Mouse (Mus musculus) MEL (cell line): Measurements from ENCODE around the gene Grap. TPM values are rescaled to one million over a fixed set of nuclear protein-coding genes. Genes with fewer than 3 reads are reported as not detected.

Experiments
- DNase-seq: peaks from one replicate; pipeline ENCODE4 v3.0.0; 2011; ENCODE audit warnings: low read depth, low spot score
- H3K27ac ChIP-seq: 2 replicates; pipeline ENCODE4 v1.5.1; 2012; ENCODE audit warnings: low read depth, mild to moderate bottlenecking, control low read depth, low read length, moderate library complexity; ENCODE audit not compliant: control insufficient read depth
- H3K27me3 ChIP-seq, 2 experiments: fragments of 150-350 bp in 1 of 2; sonication (generic) in 1 of 2; 2 replicates each; pipeline ENCODE4 v1.6.1; 2012; ENCODE audit warnings: low read length in 2 of 2, mild to moderate bottlenecking in 2 of 2, improper control_type of control experiment in 1 of 2, moderate library complexity in 1 of 2; ENCODE audit not compliant: insufficient read depth in 2 of 2, control insufficient read depth in 1 of 2
- H3K36me3 ChIP-seq, 2 experiments: 2 replicates each; pipeline ENCODE4 v1.6.1; 2012 to 2014; ENCODE audit warnings: low read length in 2 of 2, improper control_type of control experiment in 1 of 2, inconsistent platforms in 1 of 2, mild to moderate bottlenecking in 1 of 2; ENCODE audit not compliant: insufficient read depth in 2 of 2, control insufficient read depth in 1 of 2
- H3K4me1 ChIP-seq, 2 experiments: fragments of 150-350 bp in 1 of 2; sonication (generic) in 1 of 2; 2 replicates each; pipeline ENCODE4 v1.6.1; 2012; ENCODE audit warnings: low read length in 2 of 2, improper control_type of control experiment in 1 of 2, mild to moderate bottlenecking in 1 of 2; ENCODE audit not compliant: insufficient read depth in 2 of 2, control insufficient read depth in 1 of 2
- H3K4me3 ChIP-seq, 2 experiments: fragments of 150-350 bp in 1 of 2; sonication (generic) in 1 of 2; 2 replicates each; pipeline ENCODE4 v1.5.1; 2012; ENCODE audit warnings: low read depth in 2 of 2, low read length in 2 of 2, mild to moderate bottlenecking in 2 of 2, moderate library complexity in 2 of 2, control low read depth in 1 of 2, improper control_type of control experiment in 1 of 2; ENCODE audit not compliant: control insufficient read depth in 1 of 2, insufficient read depth in 1 of 2
- H3K79me2 ChIP-seq: 2 replicates; pipeline ENCODE4 v1.6.1; 2012; ENCODE audit warnings: mild to moderate bottlenecking, low read length, moderate library complexity; ENCODE audit not compliant: control insufficient read depth, poor library complexity, insufficient read depth
- H3K9ac ChIP-seq: 2 replicates; pipeline ENCODE4 v1.6.1; 2012; ENCODE audit warnings: low read depth, mild to moderate bottlenecking, control low read depth, low read length, moderate library complexity; ENCODE audit not compliant: control insufficient read depth, poor library complexity, severe bottlenecking
- H3K9me3 ChIP-seq: fragments of 150-350 bp; sonication (generic); replicated peaks from 2 replicates; pipeline ENCODE4 v1.6.1; 2012; ENCODE audit warnings: mild to moderate bottlenecking, low read length, improper control_type of control experiment, moderate library complexity; ENCODE audit not compliant: insufficient read depth
- BHLHE40 ChIP-seq: IDR thresholded peaks from 2 replicates; pipeline ENCODE4 v1.6.1; 2012; ENCODE audit warnings: low read depth, mild to moderate bottlenecking, inconsistent platforms, low read length, improper control_type of control experiment, borderline replicate concordance
- CHD2 ChIP-seq: IDR thresholded peaks from 2 replicates; pipeline ENCODE4 v1.6.1; 2011; ENCODE audit warnings: low read length, improper control_type of control experiment
- CTCF ChIP-seq, 3 experiments: IDR thresholded peaks in 2 of 3; conservative IDR thresholded peaks in 1 of 3; 2 replicates each; pipeline ENCODE4 v1.5.1; 2011 to 2012; ENCODE audit warnings: low read length in 3 of 3, low read depth in 2 of 3, mild to moderate bottlenecking in 2 of 3, improper control_type of control experiment in 1 of 3, inconsistent platforms in 1 of 3, mixed read lengths in 1 of 3, moderate library complexity in 1 of 3; ENCODE audit not compliant: control insufficient read depth in 1 of 3, insufficient read depth in 1 of 3, poor library complexity in 1 of 3, severe bottlenecking in 1 of 3
- E2F4 ChIP-seq: IDR thresholded peaks from 2 replicates; pipeline ENCODE4 v1.6.1; 2011; ENCODE audit warnings: low read depth, low read length, improper control_type of control experiment, borderline replicate concordance
- ELF1 ChIP-seq: IDR thresholded peaks from 2 replicates; pipeline ENCODE4 v1.6.1; 2014; ENCODE audit warnings: low read depth, mild to moderate bottlenecking, inconsistent platforms, low read length, improper control_type of control experiment, moderate library complexity
- EP300 ChIP-seq, 2 experiments: IDR thresholded peaks; 2 replicates each; pipeline ENCODE4 v1.6.1; 2011; ENCODE audit warnings: improper control_type of control experiment in 2 of 2, low read length in 2 of 2, low read depth in 1 of 2, mild to moderate bottlenecking in 1 of 2
- ETS1 ChIP-seq: IDR thresholded peaks from 2 replicates; pipeline ENCODE4 v1.6.1; 2012; ENCODE audit warnings: low read depth, mild to moderate bottlenecking, inconsistent platforms, low read length, improper control_type of control experiment, moderate library complexity
- GABPA ChIP-seq: IDR thresholded peaks from 2 replicates; pipeline ENCODE4 v1.6.1; 2012; ENCODE audit warnings: low read depth, mild to moderate bottlenecking, inconsistent platforms, low read length, improper control_type of control experiment, moderate library complexity
- GATA1 ChIP-seq: IDR thresholded peaks from 2 replicates; pipeline ENCODE4 v1.6.1; 2011; ENCODE audit warnings: low read depth, low read length, improper control_type of control experiment
- HCFC1 ChIP-seq: IDR thresholded peaks from 2 replicates; pipeline ENCODE4 v1.6.1; 2012; ENCODE audit warnings: low read depth, mild to moderate bottlenecking, inconsistent platforms, low read length, improper control_type of control experiment, moderate library complexity
- JUND ChIP-seq: IDR thresholded peaks from 2 replicates; pipeline ENCODE4 v1.6.1; 2011; ENCODE audit warnings: low read depth, mild to moderate bottlenecking, improper control_type of control experiment, low read length
- KAT2A ChIP-seq: conservative IDR thresholded peaks from 2 replicates; pipeline ENCODE4 v1.6.1; 2012; ENCODE audit warnings: low read depth, low read length, improper control_type of control experiment, inconsistent platforms
- MAFK ChIP-seq: IDR thresholded peaks from 2 replicates; pipeline ENCODE4 v1.6.1; 2011; ENCODE audit warnings: low read depth, mild to moderate bottlenecking, low read length, improper control_type of control experiment, borderline replicate concordance
- MAX ChIP-seq: IDR thresholded peaks from 2 replicates; pipeline ENCODE4 v1.6.1; 2011; ENCODE audit warnings: low read length, improper control_type of control experiment
- MAZ ChIP-seq: IDR thresholded peaks from 2 replicates; pipeline ENCODE4 v1.6.1; 2012; ENCODE audit warnings: low read depth, mild to moderate bottlenecking, inconsistent platforms, low read length, improper control_type of control experiment
- MEF2A ChIP-seq: IDR thresholded peaks from 2 replicates; pipeline ENCODE4 v1.6.1; 2014; ENCODE audit warnings: low read depth, mild to moderate bottlenecking, inconsistent platforms, low read length, improper control_type of control experiment; ENCODE audit not compliant: poor library complexity, insufficient replicate concordance, severe bottlenecking; ENCODE audit errors: extremely low read depth
- MXI1 ChIP-seq: IDR thresholded peaks from 2 replicates; pipeline ENCODE4 v1.6.1; 2011; ENCODE audit warnings: mild to moderate bottlenecking, low read depth, low read length, improper control_type of control experiment
- MYB ChIP-seq: IDR thresholded peaks from 2 replicates; pipeline ENCODE4 v1.6.1; 2011; ENCODE audit warnings: mild to moderate bottlenecking, low read depth, low read length, improper control_type of control experiment
- NRF1 ChIP-seq: IDR thresholded peaks from 2 replicates; pipeline ENCODE4 v1.6.1; 2014; ENCODE audit warnings: low read depth, mild to moderate bottlenecking, inconsistent platforms, low read length, improper control_type of control experiment, moderate library complexity; ENCODE audit not compliant: poor library complexity, insufficient read depth, severe bottlenecking
- POLR2A ChIP-seq, 2 experiments: IDR thresholded peaks; 2 replicates each; pipeline ENCODE4 v1.6.1; 2011 to 2012; ENCODE audit warnings: low read length in 2 of 2, mild to moderate bottlenecking in 2 of 2, control low read depth in 1 of 2, improper control_type of control experiment in 1 of 2, low read depth in 1 of 2, moderate library complexity in 1 of 2; ENCODE audit not compliant: control insufficient read depth in 1 of 2, insufficient read depth in 1 of 2, poor library complexity in 1 of 2
- POLR2AphosphoS5 ChIP-seq: IDR thresholded peaks from 2 replicates; pipeline ENCODE4 v1.6.1; 2012; ENCODE audit warnings: low read depth, borderline replicate concordance, mild to moderate bottlenecking, inconsistent platforms, low read length, moderate library complexity, mixed read lengths
- RAD21 ChIP-seq: IDR thresholded peaks from 2 replicates; pipeline ENCODE4 v1.6.1; 2011; ENCODE audit warnings: mild to moderate bottlenecking, low read depth, low read length, improper control_type of control experiment
- RCOR1 ChIP-seq: IDR thresholded peaks from 2 replicates; pipeline ENCODE4 v1.6.1; 2012; ENCODE audit warnings: low read depth, mild to moderate bottlenecking, inconsistent platforms, low read length, improper control_type of control experiment
- SIN3A ChIP-seq: IDR thresholded peaks from 2 replicates; pipeline ENCODE4 v1.6.1; 2012; ENCODE audit warnings: low read length, improper control_type of control experiment, inconsistent platforms
- SMC3 ChIP-seq: IDR thresholded peaks from 2 replicates; pipeline ENCODE4 v1.6.1; 2011; ENCODE audit warnings: low read depth, low read length, improper control_type of control experiment
- TAL1 ChIP-seq: IDR thresholded peaks from 2 replicates; pipeline ENCODE4 v1.6.1; 2012; ENCODE audit warnings: mild to moderate bottlenecking, inconsistent platforms, low read length, moderate library complexity, mixed read lengths
- TCF12 ChIP-seq: IDR thresholded peaks from 2 replicates; pipeline ENCODE4 v1.6.1; 2014; ENCODE audit warnings: low read depth, mild to moderate bottlenecking, inconsistent platforms, low read length, improper control_type of control experiment, moderate library complexity
- USF1 ChIP-seq: IDR thresholded peaks from 2 replicates; pipeline ENCODE4 v1.6.1; 2014; ENCODE audit warnings: low read depth, mild to moderate bottlenecking, inconsistent platforms, low read length, improper control_type of control experiment, moderate library complexity
- ZC3H11A ChIP-seq: IDR thresholded peaks from 2 replicates; pipeline ENCODE4 v1.6.1; 2012; ENCODE audit warnings: low read depth, mild to moderate bottlenecking, inconsistent platforms, low read length, improper control_type of control experiment
- ZKSCAN1 ChIP-seq: IDR thresholded peaks from 2 replicates; pipeline ENCODE4 v1.6.1; 2012; ENCODE audit warnings: low read depth, mild to moderate bottlenecking, inconsistent platforms, low read length, improper control_type of control experiment, moderate library complexity
- ZNF384 ChIP-seq: IDR thresholded peaks from 2 replicates; pipeline ENCODE4 v1.6.1; 2012; ENCODE audit warnings: low read depth, mild to moderate bottlenecking, inconsistent platforms, low read length, improper control_type of control experiment
- polyA plus RNA-seq, 2 experiments: library from polyadenylated mRNA; stranded (reverse) in 1 of 2; unstranded in 1 of 2; fragments of >175 nt in 1 of 2; fragments of >200 nt in 1 of 2; gene quantifications; 2 replicates each; pipeline versions ENCODE4 v1.2.1 to v1.2.4; 2012; ENCODE audit warnings: low replicate concordance in 2 of 2, low read depth in 1 of 2; ENCODE audit not compliant: insufficient read length in 2 of 2, insufficient read depth in 1 of 2, missing spikeins in 1 of 2
- total RNA-seq: library from RNA; depleted of rRNA; stranded (reverse); fragments of 300-350 nt; gene quantifications from 2 replicates; pipeline ENCODE4 v1.2.3, GENCODE M21; 2012

Grap gene
- total and polyA plus RNA-seq, 3 experiments = 1.8 to 2.3 TPM; not detected in 1

- no peaks in the 10 kb centered on the region for H3K9me3 ChIP-seq
- no peak overlapping the region for H3K27ac ChIP-seq
- H3K36me3 ChIP-seq = no peaks in the 10 kb centered on the region
- no peak overlapping the region for H3K4me3 ChIP-seq
- no peaks in the 10 kb centered on the region for H3K27me3 ChIP-seq
- no peaks in the 10 kb centered on the region for H3K79me2 ChIP-seq
- DNase-seq = peak; percentile 59
- H3K9ac ChIP-seq = no peak overlapping the region
- H3K4me1 ChIP-seq = no peaks in the 10 kb centered on the region
- no peak for TF ChIP-seq GABPA
- TF ChIP-seq CTCF (IDR thresholded peaks at IDR 0.05 in 2 of 3, conservative IDR thresholded peaks at IDR 0.05 in 1 of 3; ENCODE audit: control insufficient read depth in 1 of 3, insufficient read depth in 1 of 3, low read depth in 2 of 3, low read length in 3 of 3, poor library complexity in 1 of 3, severe bottlenecking in 1 of 3) = peak; percentile 36 to 56 (median 37)
- peak; percentile 53 for TF ChIP-seq RAD21
- TF ChIP-seq ZC3H11A = peak; percentile 37; the same call in 1 of the 2 replicates
- peak; percentile 54 for TF ChIP-seq SMC3
These were observed 26.6 kb upstream of the Grap start for GRCm38 (mm10) chr11:61626509-61626908.

GRCm38 (mm10) chr11:61629621-61630020, 23.4 kb upstream of the Grap start:
- no peak overlapping the region for H3K27ac ChIP-seq
- no peaks in the 10 kb centered on the region for H3K79me2 ChIP-seq
- H3K4me3 ChIP-seq = no peak overlapping the region
- no peaks in the 10 kb centered on the region for H3K4me1 ChIP-seq
- no peaks in the 10 kb centered on the region for H3K36me3 ChIP-seq
- H3K9me3 ChIP-seq = no peaks in the 10 kb centered on the region
- DNase-seq = peak; percentile 67
- peaks cover 0 to 2% of the 10 kb centered on the region in 2 experiments; a peak in 2 of 4 replicates for H3K27me3 ChIP-seq
- H3K9ac ChIP-seq = no peak overlapping the region
- TF ChIP-seq ETS1 (no peak), MAFK (no peak), JUND (no peak), HCFC1 (no peak), MEF2A (no peak), MAX (no peak), MYB (no peak), ZNF384 (no peak), CTCF (IDR thresholded peaks at IDR 0.05 in 2 of 3, conservative IDR thresholded peaks at IDR 0.05 in 1 of 3; ENCODE audit: control insufficient read depth in 1 of 3, insufficient read depth in 1 of 3, low read depth in 2 of 3, low read length in 3 of 3, poor library complexity in 1 of 3, severe bottlenecking in 1 of 3) (peak; percentile 48 to 86 (median 77)), MAZ (no peak), TAL1 (no peak), USF1 (no peak), NRF1 (no peak), EP300 (IDR thresholded peaks at IDR 0.05; ENCODE audit: low read depth in 1 of 2, low read length in 2 of 2) (no peak), E2F4 (no peak), SIN3A (no peak), ELF1 (no peak), RCOR1 (no peak), CHD2 (no peak), TCF12 (no peak), GABPA (no peak), MXI1 (no peak), KAT2A (no peak), BHLHE40 (no peak), POLR2AphosphoS5 (no peak), RAD21 (peak; percentile 84), SMC3 (peak; percentile 84), ZKSCAN1 (no peak), GATA1 (no peak), POLR2A (IDR thresholded peaks at IDR 0.05; ENCODE audit: control insufficient read depth in 1 of 2, insufficient read depth in 1 of 2, low read depth in 1 of 2, low read length in 2 of 2, poor library complexity in 1 of 2) (no peak), ZC3H11A (peak; percentile 79)
